Mouse (Mus musculus) ES-Bruce4 (cell line): ENCODE results near the gene Btbd7. TPM values are rescaled to one million over a fixed set of nuclear protein-coding genes. Genes with fewer than 3 reads are reported as not detected.

Experiments
- H3K27ac ChIP-seq: 2 replicates; pipeline ENCODE4 v1.5.1; 2012; ENCODE audit warnings: low read length, inconsistent platforms; ENCODE audit not compliant: insufficient read depth
- H3K27me3 ChIP-seq: 2 replicates; pipeline ENCODE4 v1.6.1; 2012; ENCODE audit warnings: mild to moderate bottlenecking, low read length, inconsistent platforms; ENCODE audit not compliant: control insufficient read depth, poor library complexity, insufficient read depth, severe bottlenecking
- H3K36me3 ChIP-seq: 2 replicates; pipeline ENCODE4 v1.6.1; 2012; ENCODE audit warnings: inconsistent platforms, mild to moderate bottlenecking, low read length, moderate library complexity; ENCODE audit not compliant: control insufficient read depth, poor library complexity, insufficient read depth, severe bottlenecking
- H3K4me1 ChIP-seq: one replicate; pipeline ENCODE4 v1.8.1; 2011; ENCODE audit warnings: low read length; ENCODE audit not compliant: control insufficient read depth, insufficient read depth
- H3K4me3 ChIP-seq: 2 replicates; pipeline ENCODE4 v1.5.1; 2011; ENCODE audit warnings: low read depth, mild to moderate bottlenecking, low read length
- H3K9ac ChIP-seq: 2 replicates; pipeline ENCODE4 v1.6.1; 2012; ENCODE audit warnings: low read depth, mild to moderate bottlenecking, inconsistent platforms; ENCODE audit not compliant: poor library complexity, severe bottlenecking
- H3K9me3 ChIP-seq: replicated peaks from 2 replicates; pipeline ENCODE4 v1.6.1; 2012; ENCODE audit warnings: mild to moderate bottlenecking, low read length, inconsistent platforms; ENCODE audit not compliant: control insufficient read depth, poor library complexity, insufficient read depth, severe bottlenecking
- CTCF ChIP-seq: IDR thresholded peaks from one replicate; pipeline ENCODE4 v1.8.1; 2011; ENCODE audit warnings: low read depth, low read length
- EP300 ChIP-seq: IDR thresholded peaks from 2 replicates; pipeline ENCODE4 v1.6.1; 2011; ENCODE audit warnings: low read depth, low read length; ENCODE audit not compliant: insufficient read depth
- POLR2A ChIP-seq: IDR thresholded peaks from one replicate; pipeline ENCODE4 v1.8.1; 2011; ENCODE audit warnings: low read length; ENCODE audit not compliant: insufficient read depth
- polyA plus RNA-seq: library from polyadenylated mRNA; stranded (reverse); fragments of >200 nt; gene quantifications from 2 replicates; pipeline ENCODE4 v1.2.4, GENCODE M21; 2011; ENCODE audit warnings: low read depth; ENCODE audit not compliant: missing spikeins, insufficient read depth, insufficient read length

Gene Btbd7
- polyA plus RNA-seq, 1 experiment, result 35.5 TPM

GRCm38 (mm10) chr12:102739096-102739495, 139.2 kb downstream of the Btbd7 start:
- no peak overlapping the region for H3K4me3 ChIP-seq

GRCm38 (mm10) chr12:102733381-102733780, 144.9 kb downstream of the Btbd7 start:
- no peaks in the 10 kb centered on the region for H3K9me3 ChIP-seq
- TF ChIP-seq EP300 (no peak), CTCF (peak; percentile 93)

More at GRCm38 (mm10) chr12:102739096-102739495, 139.2 kb downstream of the Btbd7 start:
- no peak overlapping the region for H3K9ac ChIP-seq
- no peak overlapping the region for H3K27ac ChIP-seq
- no peaks in the 10 kb centered on the region for H3K27me3 ChIP-seq
- TF ChIP-seq POLR2A, result no peak
- no peak for TF ChIP-seq CTCF
- no peak for TF ChIP-seq EP300
- 0 out of 2 replicates have a peak, but pooled peaks cover 3% of the 10 kb centered on the region for H3K36me3 ChIP-seq
- H3K9me3 ChIP-seq, result no peaks in the 10 kb centered on the region
- no peaks in the 10 kb centered on the region for H3K4me1 ChIP-seq

GRCm38 (mm10) chr12:102730798-102731619, 147.3 kb downstream of the Btbd7 start:
- peak overlapping the region; percentile 74 for H3K9ac ChIP-seq

More at GRCm38 (mm10) chr12:102733381-102733780, 144.9 kb downstream of the Btbd7 start:
- H3K27ac ChIP-seq, result no peak overlapping the region
- no peaks in the 10 kb centered on the region for H3K36me3 ChIP-seq
- H3K4me1 ChIP-seq, result peaks cover 2% of the 10 kb centered on the region
- H3K4me3 ChIP-seq, result no peak overlapping the region
- no peaks in the 10 kb centered on the region for H3K27me3 ChIP-seq
- H3K9ac ChIP-seq, result no peak overlapping the region

More at GRCm38 (mm10) chr12:102730798-102731619, 147.3 kb downstream of the Btbd7 start:
- no peaks in the 10 kb centered on the region for H3K9me3 ChIP-seq
- no peaks in the 10 kb centered on the region for H3K36me3 ChIP-seq
- H3K4me1 ChIP-seq, result peaks cover 2% of the 10 kb centered on the region
- TF ChIP-seq CTCF (no peak), EP300 (no peak), POLR2A (no peak)
- peak overlapping the region; percentile 36 for H3K4me3 ChIP-seq
- H3K27ac ChIP-seq, result peak overlapping the region; percentile 99
- H3K27me3 ChIP-seq, result no peaks in the 10 kb centered on the region

Other genes with a start within 250 kb of the Btbd7 start
- gene Itpk1, start 173.5 kb downstream of the Btbd7 start, polyA plus RNA-seq, result 40.4 and 44.0 TPM in 2 replicates
- 6.7 and 7.5 TPM in 2 replicates for gene Moap1, start 134.8 kb downstream of the Btbd7 start, polyA plus RNA-seq
- 6.3 TPM in 2 replicates for gene Tmem251, start 134.7 kb downstream of the Btbd7 start, polyA plus RNA-seq
- gene Gm28051, start 120.7 kb downstream of the Btbd7 start, polyA plus RNA-seq, result not detected in 2 replicates
- gene Gon7, start 120.7 kb downstream of the Btbd7 start, polyA plus RNA-seq, result 23.6 and 26.6 TPM in 2 replicates
- 93.1 and 97.5 TPM in 2 replicates for gene Ubr7, start 120.5 kb downstream of the Btbd7 start, polyA plus RNA-seq
- gene Gm20604, start 119.8 kb downstream of the Btbd7 start, polyA plus RNA-seq, result 13.5 and 14.2 TPM in 2 replicates
- not detected in 2 replicates for gene Cox8c, start 20.8 kb upstream of the Btbd7 start, polyA plus RNA-seq
- gene Unc79, start 70.4 kb upstream of the Btbd7 start, polyA plus RNA-seq, result 0.27 TPM in 1 of 2 replicates, not detected in the other